Mouse (Mus musculus) liver, embryonic 13.5 days (tissue): Measurements from ENCODE around the gene Pllp. TPM values are rescaled to one million over a fixed set of nuclear protein-coding genes. Genes with fewer than 3 reads are reported as not detected.
A peak's percentile ranks its signal among the peaks of the same experiment; 100 is the strongest.

Source experiments
- ATAC-seq: fragments of 200-750 bp; cut with Nextera tagmentation; 2 replicates; pipeline ENCODE4 v1.8.0; 2017; ENCODE audit warnings: low read depth, mild to moderate bottlenecking, moderate number of reproducible peaks, moderate library complexity
- DNase-seq: peaks from one replicate; pipeline ENCODE4 v3.0.0; 2022
- H3K27ac ChIP-seq: fragments of 300-500 bp; sonication (generic); 2 replicates; pipeline ENCODE4 v1.5.1; 2015; ENCODE audit warnings: moderate library complexity, mild to moderate bottlenecking, inconsistent platforms
- H3K27me3 ChIP-seq: fragments of 300-500 bp; sonication (generic); 2 replicates; pipeline ENCODE4 v1.6.1; 2015; ENCODE audit warnings: mild to moderate bottlenecking, inconsistent platforms
- H3K36me3 ChIP-seq: fragments of 300-500 bp; sonication (generic); 2 replicates; pipeline ENCODE4 v1.6.1; 2015; ENCODE audit warnings: mild to moderate bottlenecking, inconsistent platforms
- H3K4me1 ChIP-seq: fragments of 300-500 bp; sonication (generic); replicated peaks from 2 replicates; pipeline ENCODE4 v1.6.1; 2015; ENCODE audit warnings: inconsistent platforms
- H3K4me2 ChIP-seq: fragments of 300-500 bp; sonication (generic); 2 replicates; pipeline ENCODE4 v1.6.1; 2015; ENCODE audit warnings: inconsistent platforms, mild to moderate bottlenecking, moderate library complexity
- H3K4me3 ChIP-seq: fragments of 300-500 bp; sonication (generic); replicated peaks from 2 replicates; pipeline ENCODE4 v1.5.1; 2015; ENCODE audit warnings: mild to moderate bottlenecking, inconsistent platforms
- H3K9ac ChIP-seq: fragments of 300-500 bp; sonication (generic); 2 replicates; pipeline ENCODE4 v1.6.1; 2015; ENCODE audit warnings: mild to moderate bottlenecking, inconsistent platforms
- H3K9me3 ChIP-seq: fragments of 300-500 bp; sonication (generic); replicated peaks from 2 replicates; pipeline ENCODE4 v1.6.1; 2016; ENCODE audit warnings: inconsistent platforms
- WGBS: fragments of 180-500 bp; shearing (Covaris S2); methylation state at CpG from one replicate; pipeline ENCODE4 v1.1.7; 2015; ENCODE audit not compliant: insufficient replicate concordance; 5-methylcytosine and 5-hydroxymethylcytosine counted together
- polyA plus RNA-seq: library from polyadenylated mRNA; unstranded; fragments of >200 nt; fragmentation: Nextera tagmentation; extraction: Ambion mirVana; gene quantifications from 2 replicates; pipeline ENCODE4 v1.2.1, GENCODE M21; 2015

Gene Pllp
- polyA plus RNA-seq, 1 experiment from 2014 or later: 0.81 TPM

GRCm38 (mm10) chr8:94649496-94649895 lies 46.6 kb downstream of the Pllp start:
- 38% methylated on average over 3 of the region's 3 CpGs for WGBS
- Histone ChIP-seq H3K4me2 (no peak overlapping the region), H3K4me1 (peaks cover 10% of the 10 kb centered on the region; the same call in 1 of the 2 replicates), H3K9ac (no peak overlapping the region), H3K4me3 (no peak overlapping the region), H3K27me3 (no peaks in the 10 kb centered on the region), H3K9me3 (no peaks in the 10 kb centered on the region), H3K36me3 (peaks cover 61% of the 10 kb centered on the region), H3K27ac (no peak overlapping the region)
- ATAC-seq: no peak
- DNase-seq: no peak

GRCm38 (mm10) chr8:94646165-94646564 lies 49.9 kb downstream of the Pllp start:
- Histone ChIP-seq H3K4me3 (no peak overlapping the region), H3K27ac (no peak overlapping the region), H3K4me1 (peaks cover 8% of the 10 kb centered on the region; the same call in 1 of the 2 replicates), H3K4me2 (no peak overlapping the region), H3K27me3 (no peaks in the 10 kb centered on the region), H3K9me3 (no peaks in the 10 kb centered on the region), H3K9ac (no peak overlapping the region), H3K36me3 (peaks cover 59% of the 10 kb centered on the region)
- ATAC-seq (no peak), DNase-seq (no peak)
- 74% methylated on average over 3 of the region's 3 CpGs for WGBS

- Histone ChIP-seq H3K27me3 (no peaks in the 10 kb centered on the region), H3K9ac (no peak overlapping the region), H3K4me3 (no peak overlapping the region), H3K36me3 (peaks cover 67% of the 10 kb centered on the region), H3K9me3 (no peaks in the 10 kb centered on the region), H3K4me2 (no peak overlapping the region), H3K27ac (no peak overlapping the region), H3K4me1 (peaks cover 8% of the 10 kb centered on the region; the same call in 1 of the 2 replicates)
- 19% methylated on average over 1 of the region's 1 CpGs for WGBS
- no peak for DNase-seq
- no peak for ATAC-seq
These were observed 50.9 kb downstream of the Pllp start for GRCm38 (mm10) chr8:94645202-94645601.

- H3K4me2 ChIP-seq: no peak overlapping the region
- ATAC-seq: no peak
- no peak for DNase-seq
- no peak overlapping the region for H3K27ac ChIP-seq
- H3K4me3 ChIP-seq: no peak overlapping the region
- WGBS: 81% methylated on average over 3 of the region's 3 CpGs
- 0 out of 2 replicates have a peak, but pooled peaks cover 5% of the 10 kb centered on the region for H3K4me1 ChIP-seq
- no peak overlapping the region for H3K9ac ChIP-seq
- no peaks in the 10 kb centered on the region for H3K27me3 ChIP-seq
- no peaks in the 10 kb centered on the region for H3K9me3 ChIP-seq
- peaks cover 72% of the 10 kb centered on the region for H3K36me3 ChIP-seq
These were observed 54.1 kb downstream of the Pllp start for GRCm38 (mm10) chr8:94641938-94642337.

GRCm38 (mm10) chr8:94641183-94641582 lies 54.9 kb downstream of the Pllp start:
- DNase-seq (no peak), ATAC-seq (no peak)
- H3K4me2 ChIP-seq: no peak overlapping the region
- WGBS: 73% methylated on average over 2 of the region's 2 CpGs
- H3K36me3 ChIP-seq: peaks cover 72% of the 10 kb centered on the region
- 0 out of 2 replicates have a peak, but pooled peaks cover 5% of the 10 kb centered on the region for H3K4me1 ChIP-seq
- no peaks in the 10 kb centered on the region for H3K27me3 ChIP-seq
- H3K4me3 ChIP-seq: no peak overlapping the region
- H3K9me3 ChIP-seq: no peaks in the 10 kb centered on the region
- H3K27ac ChIP-seq: no peak overlapping the region
- H3K9ac ChIP-seq: no peak overlapping the region

GRCm38 (mm10) chr8:94634211-94634610 lies 61.9 kb downstream of the Pllp start:
- Histone ChIP-seq H3K4me2 (0 out of 2 replicates have a peak overlapping the region, but pooled peaks have one; percentile 4), H3K9ac (0 out of 2 replicates have a peak overlapping the region, but pooled peaks have one; percentile 1), H3K27me3 (no peaks in the 10 kb centered on the region), H3K4me1 (peaks cover 24% of the 10 kb centered on the region), H3K27ac (peak overlapping the region; percentile 82), H3K4me3 (no peak overlapping the region), H3K9me3 (no peaks in the 10 kb centered on the region), H3K36me3 (peaks cover 58% of the 10 kb centered on the region)
- ATAC-seq (peak; percentile 96), DNase-seq (peak; percentile 48)

- DNase-seq (peak; percentile 11), ATAC-seq (peak; percentile 43)
- Histone ChIP-seq H3K36me3 (peaks cover 53% of the 10 kb centered on the region), H3K4me1 (peaks cover 24% of the 10 kb centered on the region), H3K4me3 (no peak overlapping the region), H3K4me2 (0 out of 2 replicates have a peak overlapping the region, but pooled peaks have one; percentile 5), H3K27me3 (no peaks in the 10 kb centered on the region), H3K9ac (no peak overlapping the region), H3K9me3 (no peaks in the 10 kb centered on the region), H3K27ac (peak overlapping the region; percentile 82)
- WGBS: 26% methylated on average over 2 of the region's 2 CpGs
These were observed 62.4 kb downstream of the Pllp start for GRCm38 (mm10) chr8:94633564-94634194.

Other genes with a start within 250 kb of the Pllp start
- 2.1 and 3.1 TPM in 2 replicates for gene Cpne2, start 163.3 kb downstream of the Pllp start, polyA plus RNA-seq
- gene Rspry1, start 94.3 kb downstream of the Pllp start, polyA plus RNA-seq: 18.1 and 20.3 TPM in 2 replicates
- 36.8 and 47.6 TPM in 2 replicates for gene Fam192a, start 94.3 kb downstream of the Pllp start, polyA plus RNA-seq
- gene Arl2bp, start 29.7 kb downstream of the Pllp start, polyA plus RNA-seq: 37.2 and 38.2 TPM in 2 replicates
- 0.24 and 0.27 TPM in 2 replicates for gene Ccl22, start 49.3 kb upstream of the Pllp start, polyA plus RNA-seq
- gene Cx3cl1, start 75.7 kb upstream of the Pllp start, polyA plus RNA-seq: 0.39 and 0.40 TPM in 2 replicates
- 0.36 and 0.48 TPM in 2 replicates for gene Ccl17, start 114.2 kb upstream of the Pllp start, polyA plus RNA-seq
- gene Coq9, start 142.0 kb upstream of the Pllp start, polyA plus RNA-seq: 51.4 and 51.5 TPM in 2 replicates
- 66.7 and 68.0 TPM in 2 replicates for gene Ciapin1, start 142.1 kb upstream of the Pllp start, polyA plus RNA-seq
- gene Polr2c, start 161.2 kb upstream of the Pllp start, polyA plus RNA-seq: 94.5 and 95.3 TPM in 2 replicates
- 9.3 and 9.8 TPM in 2 replicates for gene Dok4, start 180.1 kb upstream of the Pllp start, polyA plus RNA-seq
- 3.5 TPM in 2 replicates for gene Ccdc102a, start 221.8 kb upstream of the Pllp start, polyA plus RNA-seq
- 0.43 and 0.52 TPM in 2 replicates for gene Adgrg5, start 227.4 kb upstream of the Pllp start, polyA plus RNA-seq